Mouse (Mus musculus) left cerebral cortex, adult 18-20 months (tissue): ENCODE results near the gene Fhit. TPM values are rescaled to one million over a fixed set of nuclear protein-coding genes. Genes with fewer than 3 reads are reported as not detected.

Experiments
- DNase-seq, 2 experiments: peaks; one replicate each; pipeline ENCODE4 v3.0.0; 2021 to 2022; ENCODE audit warnings: low spot score in 2 of 2, mixed read lengths in 1 of 2
- total RNA-seq, 2 experiments: library from RNA; stranded (reverse); gene quantifications; 2 replicates each; pipeline ENCODE4 v1.2.3; 2021

Fhit gene
- total RNA-seq, 2 experiments from 2014 or later = 6.8 to 9.4 TPM

GRCm38 (mm10) chr14:10367783-10368680 lies 793.8 kb downstream of the Fhit start:
- no peak for DNase-seq

GRCm38 (mm10) chr14:10366808-10367207 lies 795.0 kb downstream of the Fhit start:
- no peak for DNase-seq

- DNase-seq = no peak
Measured at GRCm38 (mm10) chr14:10364281-10364680, 797.6 kb downstream of the Fhit start.

GRCm38 (mm10) chr14:10363306-10363705 lies 798.5 kb downstream of the Fhit start:
- no peak for DNase-seq

- DNase-seq = no peak
Measured at GRCm38 (mm10) chr14:10345905-10346304, 815.9 kb downstream of the Fhit start.

- DNase-seq = no peak
Measured at GRCm38 (mm10) chr14:10344064-10344463, 817.8 kb downstream of the Fhit start.

GRCm38 (mm10) chr14:10316764-10317163 lies 845.1 kb downstream of the Fhit start:
- no peak for DNase-seq

- no peak for DNase-seq
Measured at GRCm38 (mm10) chr14:10312190-10312589, 849.6 kb downstream of the Fhit start.

- no peak for DNase-seq
Measured at GRCm38 (mm10) chr14:10305286-10305685, 856.5 kb downstream of the Fhit start.

GRCm38 (mm10) chr14:10301497-10301896 lies 860.3 kb downstream of the Fhit start:
- DNase-seq = no peak

- DNase-seq = no peak
Measured at GRCm38 (mm10) chr14:10300914-10301313, 860.9 kb downstream of the Fhit start.

- no peak for DNase-seq
Measured at GRCm38 (mm10) chr14:10299030-10299429, 862.8 kb downstream of the Fhit start.

- DNase-seq = no peak
Measured at GRCm38 (mm10) chr14:10289043-10289442, 872.8 kb downstream of the Fhit start.

- no peak for DNase-seq
Measured at GRCm38 (mm10) chr14:10286027-10286426, 875.8 kb downstream of the Fhit start.

GRCm38 (mm10) chr14:10228708-10229107 lies 933.1 kb downstream of the Fhit start:
- DNase-seq = no peak

GRCm38 (mm10) chr14:10221847-10222246 lies 940.0 kb downstream of the Fhit start:
- DNase-seq = peak; percentile 2 to 40

GRCm38 (mm10) chr14:10213216-10213615 lies 948.6 kb downstream of the Fhit start:
- DNase-seq = no peak

GRCm38 (mm10) chr14:10211184-10211583 lies 950.7 kb downstream of the Fhit start:
- DNase-seq = no peak

- no peak for DNase-seq
Measured at GRCm38 (mm10) chr14:10209007-10209406, 952.8 kb downstream of the Fhit start.

- no peak for DNase-seq
Measured at GRCm38 (mm10) chr14:10205699-10206098, 956.1 kb downstream of the Fhit start.

- no peak for DNase-seq
Measured at GRCm38 (mm10) chr14:10205290-10205689, 956.5 kb downstream of the Fhit start.

- no peak for DNase-seq
Measured at GRCm38 (mm10) chr14:10194130-10194529, 967.7 kb downstream of the Fhit start.

GRCm38 (mm10) chr14:10171761-10172160 lies 990.1 kb downstream of the Fhit start:
- no peak for DNase-seq
